Mouse (Mus musculus) embryo, embryonic 10 days (tissue): ENCODE measurements at regions not wholly inside any gene's neighbourhood (a gene's known extent, or its start where the extent isn't known, plus 50 kb on each side); places are given as distances from the start of the nearest gene placed in this dataset.

Source experiments
- DNase-seq: peaks from one replicate; pipeline ENCODE4 v3.0.0-alpha.2; 2015; ENCODE audit warnings: low spot score

DNA sequence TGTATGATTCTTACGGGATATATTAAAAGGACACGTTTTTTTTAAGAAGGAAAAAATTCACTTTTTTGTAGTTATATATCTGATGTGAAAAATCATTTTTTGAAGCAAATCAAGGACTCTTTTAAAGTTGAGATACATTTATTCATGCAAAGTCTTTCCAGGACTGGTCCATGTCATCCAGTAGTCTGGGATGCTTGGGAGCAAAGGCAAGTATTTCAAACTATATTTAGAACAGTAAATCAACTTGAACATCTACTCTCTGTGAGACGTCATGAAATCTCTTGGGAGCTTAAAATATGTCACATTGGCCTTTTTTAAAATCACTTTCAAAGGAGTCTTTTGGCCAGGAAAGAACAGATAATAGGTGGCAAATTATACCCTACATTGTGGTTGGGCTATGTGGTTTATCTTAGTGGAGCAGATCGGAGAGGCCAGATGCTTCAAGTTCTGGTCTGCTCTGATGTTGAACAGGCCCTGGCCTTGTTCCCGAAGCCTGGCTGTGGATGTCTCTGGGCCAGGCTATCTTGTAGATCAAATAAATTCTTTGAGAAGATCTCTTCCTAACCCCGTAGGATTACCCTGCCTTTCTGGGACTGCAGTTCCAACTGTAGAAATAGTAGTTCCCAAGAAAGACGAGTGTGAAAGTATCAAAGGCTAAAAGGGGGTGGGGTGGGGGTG, 936.8 kb upstream of the Lcorl start:
- no peak for DNase-seq

DNA sequence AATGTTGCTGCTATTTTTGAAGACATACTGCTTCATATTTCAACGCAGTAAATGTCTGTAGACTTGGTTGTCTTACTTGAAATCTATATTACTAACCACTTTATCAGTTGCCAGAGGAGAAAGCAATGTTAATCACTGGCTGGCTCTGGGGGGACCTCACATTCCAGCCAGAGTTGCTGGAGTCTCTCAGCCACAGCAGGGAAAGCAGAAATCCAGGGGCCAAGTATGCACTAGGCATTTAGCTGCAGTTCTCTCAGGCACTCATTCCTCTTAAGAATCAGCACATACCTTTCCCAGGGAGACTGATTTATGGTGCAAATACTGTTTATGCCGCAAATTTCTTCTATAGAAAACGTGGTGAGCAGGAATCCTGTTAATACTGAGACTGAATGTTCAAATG, 933.6 kb upstream of the Lcorl start:
- DNase-seq = peak; percentile 41

DNA sequence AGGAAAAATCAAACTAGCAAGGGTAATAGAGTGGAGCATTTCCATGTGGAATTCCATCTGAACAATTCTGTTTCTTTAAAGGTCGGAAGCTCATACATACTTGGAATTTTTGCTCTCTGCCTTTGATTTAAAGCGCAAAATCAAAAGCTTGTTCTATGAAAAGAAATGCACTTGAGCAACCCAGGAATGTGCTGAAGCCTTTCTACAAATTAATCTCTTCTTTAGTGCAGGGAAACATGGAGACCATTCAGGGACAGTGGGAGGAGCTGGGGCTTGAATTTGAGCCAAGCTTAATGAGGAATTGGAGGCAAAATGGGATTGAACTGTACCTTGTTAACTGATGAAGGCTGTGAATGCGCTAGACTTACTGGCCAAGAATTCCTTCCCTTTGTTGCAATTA, 933.1 kb upstream of the Lcorl start:
- peak; percentile 23 for DNase-seq

DNA sequence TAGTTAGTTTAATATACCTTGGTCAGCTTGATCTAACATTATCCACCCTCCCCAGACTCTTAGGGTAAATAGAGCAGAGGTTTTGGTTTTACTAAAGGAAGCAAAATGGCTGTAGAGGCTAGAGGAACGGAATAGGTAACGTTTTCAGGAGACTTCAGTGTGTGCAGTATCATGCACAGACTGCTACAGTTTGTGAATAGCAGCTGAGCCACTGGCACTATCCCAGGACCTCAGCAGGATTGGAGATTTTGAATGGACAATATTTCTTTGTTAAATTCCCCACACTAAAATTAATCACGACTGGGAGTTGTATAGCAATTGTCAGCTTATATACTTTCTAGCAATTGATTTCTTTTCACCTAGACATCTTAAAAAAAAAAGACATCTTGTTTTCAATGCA, 929.7 kb upstream of the Lcorl start:
- DNase-seq = no peak

DNA sequence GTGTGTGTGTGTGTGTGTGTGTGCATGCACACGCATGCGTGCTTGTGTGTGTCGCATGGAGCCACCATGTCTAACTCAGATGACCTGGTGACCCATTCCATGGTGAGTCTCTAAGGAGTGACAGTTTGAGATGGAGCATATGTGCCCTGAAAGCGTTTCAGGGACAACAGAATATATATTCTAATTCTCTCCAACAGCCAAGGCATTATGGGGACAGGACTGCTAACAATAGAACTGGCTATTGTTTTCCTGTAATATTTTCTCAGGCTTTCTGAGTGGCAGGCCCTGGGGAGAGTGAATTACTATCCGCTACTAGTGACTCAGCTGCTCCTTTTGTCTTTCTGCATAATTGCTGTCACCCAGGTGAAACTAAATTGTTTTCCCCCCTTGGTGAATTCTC, 898.7 kb upstream of the Lcorl start:
- DNase-seq = peak; percentile 30

DNA sequence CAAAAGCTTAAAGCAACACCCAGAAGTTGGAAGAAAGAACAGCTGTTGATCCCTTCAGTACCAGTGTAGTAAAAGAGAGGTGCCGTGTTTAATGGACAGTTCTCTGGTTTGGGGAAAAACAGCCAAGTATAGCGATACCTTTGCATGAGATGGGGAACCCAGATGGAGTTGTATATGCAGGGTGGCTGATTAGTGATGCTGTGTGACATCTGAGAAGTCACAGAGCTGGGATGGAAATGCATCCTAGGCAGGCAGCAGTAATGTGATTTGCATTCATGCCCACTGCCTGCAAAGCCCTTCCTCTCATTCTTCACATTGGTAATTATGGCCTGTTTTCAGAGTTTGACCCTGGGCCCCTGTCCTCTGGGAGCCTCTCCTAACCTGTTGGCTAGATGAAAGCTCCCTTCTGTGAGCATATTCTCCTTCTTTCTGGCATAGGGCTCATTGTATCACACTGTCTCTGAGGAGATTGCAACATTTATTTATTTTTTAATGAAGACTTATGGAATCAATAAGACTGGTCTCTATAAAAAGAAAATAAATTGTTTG, 882.7 kb upstream of the Lcorl start:
- peak; percentile 17 for DNase-seq

DNA sequence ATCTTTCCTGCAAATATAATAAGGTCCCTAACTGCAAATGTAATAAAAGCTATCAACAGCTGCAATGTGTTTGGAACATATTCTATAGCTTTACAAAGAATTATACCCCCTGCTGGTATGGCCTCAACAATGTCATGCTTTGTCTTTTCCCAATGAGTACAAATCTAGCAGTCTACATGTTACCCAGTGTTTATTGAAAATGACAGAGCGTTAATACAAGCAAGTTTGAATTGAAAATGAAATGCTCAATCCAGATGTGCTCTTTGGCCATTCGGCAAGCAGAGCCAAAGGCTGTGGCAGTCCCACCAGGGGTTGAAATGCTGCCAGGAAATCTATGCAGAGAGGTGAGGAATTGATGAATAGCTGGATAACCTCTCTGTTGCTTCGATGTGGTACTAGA, 875.1 kb upstream of the Lcorl start:
- DNase-seq = no peak

DNA sequence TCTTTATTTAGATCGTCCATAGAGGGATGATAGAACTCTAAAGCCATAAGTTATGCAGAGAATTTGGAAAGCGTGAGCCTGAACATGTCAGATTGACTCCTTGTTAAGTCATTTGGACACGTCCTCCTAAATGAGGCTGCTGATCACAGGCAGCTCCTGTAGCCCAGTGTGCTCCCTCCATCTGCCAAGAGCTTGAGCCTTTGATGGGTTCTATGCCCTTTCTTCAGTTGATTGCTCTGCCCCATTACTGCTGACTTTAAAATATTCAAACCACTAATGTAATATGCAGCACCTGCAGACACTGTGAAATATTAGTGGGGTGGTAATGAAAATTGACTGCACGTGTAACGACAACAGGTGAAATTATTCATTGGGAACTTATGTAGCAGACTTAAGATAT, 874.6 kb upstream of the Lcorl start:
- DNase-seq = no peak

DNA sequence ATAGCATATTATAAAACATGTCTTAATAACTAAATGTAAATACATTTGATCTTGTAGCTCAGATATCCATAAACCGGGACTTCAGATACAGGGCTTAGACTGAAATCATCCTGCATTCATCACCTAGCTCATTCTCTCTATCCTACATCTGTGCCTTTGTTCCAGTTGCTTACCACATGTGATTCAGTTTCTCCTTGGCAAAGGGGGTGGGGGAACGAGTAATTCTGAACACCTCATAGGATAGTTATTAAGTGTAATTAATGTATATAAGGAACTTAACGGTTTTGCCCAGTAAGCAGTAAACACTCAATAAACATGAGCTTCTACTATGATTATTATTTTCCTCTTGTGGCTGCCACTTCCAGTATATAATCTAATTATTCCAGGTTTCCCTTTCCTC, 873.9 kb upstream of the Lcorl start:
- DNase-seq = no peak

DNA sequence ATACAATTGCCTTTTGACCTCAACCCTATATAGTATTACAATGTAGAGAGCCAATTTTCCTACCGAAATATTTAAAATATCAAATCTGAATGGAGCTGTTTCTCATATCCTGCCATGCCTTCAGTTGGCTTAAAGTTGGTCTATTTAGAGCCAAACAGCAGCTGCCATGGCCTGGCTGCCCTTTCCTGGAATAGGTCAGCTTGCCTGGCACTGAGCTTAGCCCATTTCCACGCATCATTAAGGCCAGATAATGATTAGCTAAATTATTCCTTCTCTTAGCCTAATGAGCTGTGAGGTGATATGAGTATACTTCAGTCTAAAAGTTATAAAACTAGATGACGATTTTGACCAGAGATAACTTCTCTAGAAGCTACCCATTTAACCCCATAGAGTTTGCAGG, 852.2 kb upstream of the Lcorl start:
- DNase-seq = no peak

DNA sequence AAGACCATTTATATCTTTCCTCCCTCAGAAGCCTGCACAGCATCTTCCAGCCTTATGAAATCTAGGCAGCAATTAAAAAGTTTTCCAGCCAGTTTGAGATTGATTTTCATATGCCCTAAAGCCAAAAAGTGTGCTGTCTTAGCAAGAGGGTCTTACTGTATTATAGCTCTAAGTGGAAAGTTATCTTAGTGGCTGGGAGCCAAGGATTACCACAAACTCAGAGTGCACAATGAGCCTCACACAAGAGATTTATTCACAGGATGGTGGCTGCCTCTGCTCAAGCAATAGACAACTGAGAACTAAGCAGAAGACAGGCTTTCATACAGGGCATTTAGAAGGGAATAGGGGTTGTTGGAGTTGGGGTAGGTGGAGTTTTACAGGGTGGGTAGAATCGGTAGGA, 850.4 kb upstream of the Lcorl start:
- DNase-seq = no peak

DNA sequence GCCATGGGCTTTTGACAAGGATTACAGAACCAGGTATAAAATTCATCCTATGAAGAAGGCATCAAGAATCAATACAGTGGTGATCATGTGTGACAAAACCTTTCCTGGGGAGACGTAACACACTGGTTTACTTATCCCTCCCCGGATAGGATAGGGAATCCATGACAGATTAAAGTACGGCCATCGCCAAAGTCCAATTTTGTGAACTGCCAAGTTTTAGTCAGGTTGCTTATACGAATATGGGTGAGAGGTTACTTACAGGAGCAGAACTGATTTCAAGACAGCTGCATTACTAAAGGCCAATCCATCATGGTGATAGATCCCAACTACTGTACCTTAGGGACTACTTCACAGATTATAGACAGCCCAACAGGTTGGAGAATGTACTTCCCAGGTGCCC, 849.6 kb upstream of the Lcorl start:
- DNase-seq = no peak

DNA sequence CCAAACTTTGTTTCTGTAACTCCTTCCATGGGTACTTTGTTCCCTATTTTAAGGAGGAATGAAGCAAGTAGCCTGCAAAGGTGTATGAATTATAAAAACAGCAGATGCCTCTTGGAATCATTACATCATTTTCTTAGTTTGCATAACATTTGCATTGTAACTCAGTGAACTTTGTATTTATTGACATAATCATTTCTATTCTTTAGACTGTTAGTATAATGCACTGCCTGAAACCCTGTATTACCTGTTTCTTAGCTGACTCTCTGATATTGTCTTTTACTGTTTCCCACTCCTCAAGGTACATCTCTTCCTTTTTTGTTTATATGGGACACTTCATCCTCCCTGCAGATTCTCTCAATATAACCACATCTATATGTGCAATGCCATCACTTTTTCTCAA, 820.6 kb upstream of the Lcorl start:
- DNase-seq = no peak

DNA sequence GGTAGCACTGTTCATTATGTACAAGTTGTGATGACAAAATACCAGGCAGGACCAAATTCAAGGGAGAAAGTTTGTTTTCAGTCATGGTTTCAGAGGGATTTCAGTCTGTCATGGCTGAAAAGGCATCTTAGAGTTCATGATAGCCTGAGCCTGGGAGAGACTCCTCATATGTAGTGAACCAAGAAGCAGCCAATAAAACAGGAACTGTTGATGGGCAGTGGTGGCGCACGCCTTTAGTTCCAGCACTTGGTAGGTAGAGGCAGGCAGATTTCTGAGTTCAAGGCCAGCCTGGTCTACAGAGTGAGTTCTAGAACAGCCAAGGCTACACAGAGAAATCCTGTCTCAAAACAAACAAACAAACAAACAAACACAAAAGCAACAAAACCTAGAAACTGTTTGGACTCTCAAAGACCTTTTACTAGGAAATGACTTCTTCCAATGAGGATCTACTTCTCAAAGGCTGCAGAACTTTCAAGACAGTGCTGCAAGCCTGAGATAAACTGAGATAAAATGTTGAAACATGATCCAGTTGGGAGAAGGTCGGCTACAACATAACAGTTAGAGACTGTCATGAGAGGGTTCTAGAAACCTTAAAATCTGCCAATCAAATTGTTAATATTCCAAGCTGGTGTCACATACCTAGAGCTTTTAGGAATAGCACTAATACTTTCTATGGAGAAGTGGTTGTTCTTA, 817.5 kb upstream of the Lcorl start:
- no peak for DNase-seq

DNA sequence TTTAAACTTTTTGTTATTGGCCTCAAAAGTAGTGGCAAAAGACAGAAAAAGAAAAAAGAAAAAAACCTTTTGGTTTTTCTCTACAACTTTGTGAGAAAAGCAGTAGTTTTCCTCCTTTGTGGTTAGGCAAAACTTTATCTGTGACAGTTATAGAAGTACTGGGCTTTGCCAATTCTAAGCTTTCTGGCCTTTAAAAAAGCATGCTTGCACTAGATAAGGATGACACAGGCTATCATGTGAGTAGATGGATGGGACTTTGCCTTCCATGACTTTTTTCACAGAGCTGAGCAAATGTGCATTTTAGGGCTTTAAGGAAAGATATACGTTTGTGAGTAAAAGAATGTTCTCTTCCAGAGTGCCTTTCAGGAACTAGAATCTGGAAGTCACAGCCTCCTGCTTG, 816.0 kb upstream of the Lcorl start:
- DNase-seq = no peak

DNA sequence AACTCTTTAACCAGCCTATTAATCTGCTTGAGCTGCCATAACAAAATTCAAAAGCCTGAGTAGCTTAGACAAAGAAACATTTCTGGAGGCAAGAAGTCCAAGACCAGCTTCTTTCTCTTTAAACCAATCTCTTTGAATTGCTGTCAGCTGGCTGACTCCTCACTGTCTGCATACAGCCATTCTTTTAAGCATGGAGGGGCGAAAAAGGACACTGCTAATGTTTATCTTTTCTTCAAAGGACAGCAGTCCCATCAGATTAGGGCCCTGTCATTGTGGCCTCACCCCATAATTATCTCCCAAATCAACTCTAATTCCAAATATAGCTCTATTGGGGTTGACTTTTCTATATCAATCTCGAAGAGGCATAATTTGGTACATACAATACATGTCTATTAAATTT, 813.1 kb upstream of the Lcorl start:
- DNase-seq = no peak

DNA sequence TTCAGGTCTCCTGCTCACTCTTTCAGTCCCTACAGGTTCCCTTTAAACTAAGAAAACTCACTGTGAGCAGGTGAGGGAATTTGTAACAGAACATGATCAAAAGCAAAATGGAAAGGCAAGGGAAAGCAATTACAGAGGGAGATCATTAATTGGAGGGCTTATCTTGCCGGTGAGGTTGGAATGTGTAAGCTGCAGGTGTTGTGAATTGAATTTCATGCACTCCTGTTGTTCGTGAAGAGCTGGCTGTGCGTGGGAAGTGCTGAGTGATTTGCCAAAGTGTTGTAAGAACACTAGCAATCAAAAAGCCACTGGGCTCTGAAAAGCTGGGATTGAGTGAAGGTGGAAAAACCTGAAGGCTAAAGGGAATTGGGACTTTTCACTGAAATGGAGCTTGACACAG, 808.8 kb upstream of the Lcorl start:
- no peak for DNase-seq

DNA sequence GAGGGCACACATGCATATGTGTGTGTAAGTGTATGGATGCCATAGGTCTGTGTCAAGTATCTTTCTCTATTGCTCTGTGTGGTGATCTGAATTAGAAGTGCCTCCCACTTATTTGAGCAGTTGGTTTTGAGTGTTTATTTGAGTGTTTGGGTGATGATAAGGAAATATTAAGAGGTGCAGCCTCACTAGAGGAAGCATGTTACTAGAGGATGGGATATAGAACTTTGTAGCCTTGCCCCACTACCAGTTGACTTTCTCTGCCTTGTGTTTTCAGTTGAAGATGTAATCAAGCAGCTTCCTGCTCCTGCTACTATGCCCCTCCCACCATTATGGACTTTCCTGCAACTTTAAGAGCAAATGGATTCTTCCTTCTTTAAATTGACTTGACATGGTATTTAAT, 799.6 kb upstream of the Lcorl start:
- DNase-seq = no peak

DNA sequence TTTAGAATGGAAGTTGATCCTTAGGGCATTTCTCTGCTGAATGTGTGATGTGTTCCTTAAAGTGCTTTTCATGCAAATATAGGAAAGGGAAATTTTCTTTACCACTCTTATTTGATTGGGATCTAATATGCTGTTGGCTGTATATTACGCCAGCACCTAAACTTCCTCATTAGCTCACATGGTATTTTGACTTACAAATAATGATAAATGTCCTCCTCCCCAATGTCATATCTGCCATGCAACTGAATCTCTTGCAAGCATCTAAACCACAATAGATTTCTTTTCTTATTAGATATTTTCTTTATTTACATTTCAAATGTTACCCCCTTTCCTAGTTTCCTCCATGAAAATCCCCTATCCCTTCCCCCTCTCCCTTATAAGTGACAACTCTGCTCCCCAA, 796.8 kb upstream of the Lcorl start:
- no peak for DNase-seq

DNA sequence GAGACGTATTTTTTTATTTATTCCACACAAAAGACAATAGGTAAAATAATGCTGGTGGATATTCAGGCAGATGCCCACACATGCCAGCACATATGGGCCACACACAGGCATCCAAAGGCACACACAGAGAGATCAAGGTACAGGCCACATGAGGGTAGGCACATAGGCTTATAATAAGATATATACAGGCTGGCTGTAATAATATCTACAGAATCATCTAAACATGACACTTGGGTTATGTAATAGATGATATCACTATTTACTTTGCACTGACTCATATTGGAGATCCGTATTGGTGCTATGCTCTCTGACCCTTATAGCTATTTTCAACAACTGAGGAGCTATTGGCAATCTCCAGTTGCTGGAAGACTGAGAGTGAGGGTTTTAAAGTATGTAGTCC, 785.6 kb upstream of the Lcorl start:
- DNase-seq = no peak

DNA sequence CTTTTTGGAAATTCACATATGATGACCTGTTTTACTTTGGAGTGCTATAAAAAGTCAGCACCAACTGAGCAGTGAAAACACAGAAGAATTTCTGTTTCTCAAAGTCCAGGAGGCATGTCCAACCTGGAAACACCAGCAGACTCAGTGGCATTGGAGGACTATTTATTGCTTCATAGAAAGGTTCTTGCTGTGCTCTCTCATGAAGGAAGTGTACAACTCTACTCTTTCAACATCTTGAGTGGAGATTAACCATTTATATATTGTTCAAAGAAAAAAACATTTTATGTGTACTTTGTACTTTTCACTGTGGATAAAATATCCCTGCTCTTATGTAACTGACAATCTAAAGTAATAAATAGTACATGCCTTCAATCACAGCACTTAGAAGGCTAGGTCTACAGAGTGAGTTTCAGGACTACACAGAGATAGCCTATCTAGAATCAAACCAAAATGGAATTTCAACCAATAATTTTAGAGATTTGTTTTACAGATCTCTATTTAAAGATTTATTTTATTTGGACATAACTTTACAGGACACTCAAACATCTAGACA, 777.8 kb upstream of the Lcorl start:
- DNase-seq = no peak
